Mouse (Mus musculus) CH12.LX (cell line): ENCODE results near the gene Rhobtb1. TPM values are rescaled to one million over a fixed set of nuclear protein-coding genes. Genes with fewer than 3 reads are reported as not detected.

Experiments
- DNase-seq: peaks from one replicate; pipeline ENCODE4 v3.0.0-alpha.2; 2013; ENCODE audit errors: extremely low read depth
- H3K27ac ChIP-seq: 2 replicates; pipeline ENCODE4 v1.5.1; 2012; ENCODE audit warnings: low read depth, mild to moderate bottlenecking, control low read depth, moderate library complexity; ENCODE audit not compliant: insufficient read depth
- H3K27me3 ChIP-seq: replicated peaks from 2 replicates; pipeline ENCODE3; 2012; ENCODE audit warnings: inconsistent platforms
- H3K36me3 ChIP-seq, 2 experiments: replicated peaks in 1 of 2; 2 replicates each; pipeline versions ENCODE3 to v1.6.1; 2012; ENCODE audit warnings: inconsistent platforms in 1 of 2, low read length in 1 of 2, mild to moderate bottlenecking in 1 of 2, mixed read lengths in 1 of 2, moderate library complexity in 1 of 2; ENCODE audit not compliant: control insufficient read depth in 1 of 2, insufficient read depth in 1 of 2
- H3K4me1 ChIP-seq, 2 experiments: 2 replicates each; pipeline ENCODE4 v1.6.1; 2012; ENCODE audit warnings: inconsistent platforms in 1 of 2, moderate library complexity in 1 of 2; ENCODE audit not compliant: insufficient read depth in 2 of 2, control insufficient read depth in 1 of 2
- H3K4me2 ChIP-seq: 2 replicates; pipeline ENCODE4 v1.6.1; 2012; ENCODE audit warnings: low read depth, mild to moderate bottlenecking, control low read depth; ENCODE audit not compliant: poor library complexity, insufficient read depth, severe bottlenecking
- H3K4me3 ChIP-seq, 3 experiments: fragments of 150-350 bp in 1 of 3; sonication (generic) in 1 of 3; replicated peaks in 1 of 3; 2 replicates each; pipeline versions ENCODE3 to v1.5.1; 2011 to 2012; ENCODE audit warnings: low read depth in 2 of 3, low read length in 2 of 3, mild to moderate bottlenecking in 2 of 3, moderate library complexity in 2 of 3, control low read depth in 1 of 3, improper control_type of control experiment in 1 of 3, inconsistent platforms in 1 of 3, mixed read lengths in 1 of 3; ENCODE audit not compliant: poor library complexity in 1 of 3
- H3K79me2 ChIP-seq: replicated peaks from 2 replicates; pipeline ENCODE4 v1.6.1; 2012; ENCODE audit warnings: mild to moderate bottlenecking, moderate library complexity; ENCODE audit not compliant: control insufficient read depth, poor library complexity, insufficient read depth, severe bottlenecking; ENCODE audit errors: extremely low read depth
- H3K9ac ChIP-seq: 2 replicates; pipeline ENCODE4 v1.6.1; 2012; ENCODE audit warnings: low read depth, mild to moderate bottlenecking, control low read depth, moderate library complexity; ENCODE audit not compliant: insufficient read depth
- H3K9me3 ChIP-seq: replicated peaks from 2 replicates; pipeline ENCODE3; 2012; ENCODE audit warnings: low read length, inconsistent platforms, mixed read lengths
- BHLHE40 ChIP-seq: IDR thresholded peaks from 2 replicates; pipeline ENCODE4 v1.6.1; 2011; ENCODE audit warnings: mild to moderate bottlenecking, low read depth, low read length, improper control_type of control experiment
- CHD1 ChIP-seq: IDR thresholded peaks from 2 replicates; pipeline ENCODE4 v1.6.1; 2012; ENCODE audit warnings: low read depth, low read length, improper control_type of control experiment, inconsistent platforms
- CHD2 ChIP-seq: IDR thresholded peaks from 2 replicates; pipeline ENCODE4 v1.6.1; 2011; ENCODE audit warnings: low read length, improper control_type of control experiment
- CTCF ChIP-seq, 2 experiments: IDR thresholded peaks in 1 of 2; conservative IDR thresholded peaks in 1 of 2; 2 replicates each; pipeline ENCODE4 v1.5.1; 2011 to 2012; ENCODE audit warnings: low read depth in 2 of 2, low read length in 2 of 2, improper control_type of control experiment in 1 of 2, inconsistent platforms in 1 of 2, mild to moderate bottlenecking in 1 of 2, moderate library complexity in 1 of 2
- E2F4 ChIP-seq: IDR thresholded peaks from 2 replicates; pipeline ENCODE4 v1.6.1; 2011; ENCODE audit warnings: low read depth, low read length, improper control_type of control experiment; ENCODE audit not compliant: insufficient replicate concordance
- ELF1 ChIP-seq: IDR thresholded peaks from 2 replicates; pipeline ENCODE4 v1.6.1; 2014; ENCODE audit warnings: low read depth, mild to moderate bottlenecking, inconsistent platforms, low read length, improper control_type of control experiment
- ETS1 ChIP-seq: conservative IDR thresholded peaks from 2 replicates; pipeline ENCODE4 v1.6.1; 2012; ENCODE audit warnings: low read depth, mild to moderate bottlenecking, inconsistent platforms, low read length, improper control_type of control experiment, moderate library complexity
- GABPA ChIP-seq: IDR thresholded peaks from 2 replicates; pipeline ENCODE4 v1.6.1; 2012; ENCODE audit warnings: low read depth, low read length, improper control_type of control experiment, inconsistent platforms; ENCODE audit not compliant: insufficient replicate concordance
- HCFC1 ChIP-seq: IDR thresholded peaks from 2 replicates; pipeline ENCODE4 v1.6.1; 2012; ENCODE audit warnings: low read depth, mild to moderate bottlenecking, inconsistent platforms, low read length, improper control_type of control experiment
- IRF4 ChIP-seq: IDR thresholded peaks from 2 replicates; pipeline ENCODE4 v1.6.1; 2014; ENCODE audit warnings: low read depth, mild to moderate bottlenecking, inconsistent platforms, low read length, improper control_type of control experiment
- JUN ChIP-seq: IDR thresholded peaks from 2 replicates; pipeline ENCODE4 v1.6.1; 2011; ENCODE audit warnings: low read depth, mild to moderate bottlenecking, low read length, improper control_type of control experiment, moderate library complexity; ENCODE audit not compliant: insufficient read depth
- JUND ChIP-seq: conservative IDR thresholded peaks from 2 replicates; pipeline ENCODE4 v1.6.1; 2011; ENCODE audit warnings: low read depth, low read length, improper control_type of control experiment
- KAT2A ChIP-seq: IDR thresholded peaks from 2 replicates; pipeline ENCODE4 v1.6.1; 2012; ENCODE audit warnings: low read length, improper control_type of control experiment, inconsistent platforms; ENCODE audit not compliant: insufficient replicate concordance
- MAX ChIP-seq: IDR thresholded peaks from 2 replicates; pipeline ENCODE4 v1.6.1; 2011; ENCODE audit warnings: low read length, improper control_type of control experiment
- MAZ ChIP-seq: IDR thresholded peaks from 2 replicates; pipeline ENCODE4 v1.6.1; 2012; ENCODE audit warnings: low read depth, mild to moderate bottlenecking, inconsistent platforms, low read length, improper control_type of control experiment, moderate library complexity
- MEF2A ChIP-seq: IDR thresholded peaks from 2 replicates; pipeline ENCODE4 v1.6.1; 2014; ENCODE audit warnings: low read depth, mild to moderate bottlenecking, inconsistent platforms, low read length, improper control_type of control experiment, borderline replicate concordance
- MYC ChIP-seq: IDR thresholded peaks from 2 replicates; pipeline ENCODE4 v1.6.1; 2011; ENCODE audit warnings: low read depth, mild to moderate bottlenecking, improper control_type of control experiment, low read length
- NELFE ChIP-seq: IDR thresholded peaks from 2 replicates; pipeline ENCODE4 v1.6.1; 2011; ENCODE audit warnings: low read depth, low read length, improper control_type of control experiment
- NRF1 ChIP-seq: IDR thresholded peaks from 2 replicates; pipeline ENCODE4 v1.6.1; 2014; ENCODE audit warnings: low read depth, mild to moderate bottlenecking, inconsistent platforms, low read length, improper control_type of control experiment, moderate library complexity
- RAD21 ChIP-seq: IDR thresholded peaks from 2 replicates; pipeline ENCODE4 v1.6.1; 2011; ENCODE audit warnings: low read depth, mild to moderate bottlenecking, low read length, improper control_type of control experiment, moderate library complexity
- SMC3 ChIP-seq: IDR thresholded peaks from 2 replicates; pipeline ENCODE4 v1.6.1; 2011; ENCODE audit warnings: low read depth, low read length, improper control_type of control experiment
- TCF12 ChIP-seq: IDR thresholded peaks from 2 replicates; pipeline ENCODE4 v1.6.1; 2014; ENCODE audit warnings: low read depth, mild to moderate bottlenecking, inconsistent platforms, low read length, improper control_type of control experiment
- UBTF ChIP-seq: IDR thresholded peaks from 2 replicates; pipeline ENCODE4 v1.6.1; 2012; ENCODE audit warnings: low read depth, mild to moderate bottlenecking, inconsistent platforms, low read length, improper control_type of control experiment, moderate library complexity
- USF1 ChIP-seq: IDR thresholded peaks from 2 replicates; pipeline ENCODE4 v1.6.1; 2014; ENCODE audit warnings: low read depth, mild to moderate bottlenecking, inconsistent platforms, low read length, improper control_type of control experiment
- ZC3H11A ChIP-seq: IDR thresholded peaks from 2 replicates; pipeline ENCODE4 v1.6.1; 2012; ENCODE audit warnings: low read depth, mild to moderate bottlenecking, inconsistent platforms, low read length, improper control_type of control experiment
- ZKSCAN1 ChIP-seq: IDR thresholded peaks from 2 replicates; pipeline ENCODE4 v1.6.1; 2012; ENCODE audit warnings: low read depth, inconsistent platforms, low read length, improper control_type of control experiment, borderline replicate concordance
- ZNF384 ChIP-seq: IDR thresholded peaks from 2 replicates; pipeline ENCODE4 v1.6.1; 2012; ENCODE audit warnings: low read depth, low read length, improper control_type of control experiment, inconsistent platforms
- dilution Hi-C: fragments of 300-500 bp; cut with MboI; formaldehyde crosslinking; loops from 2 replicates; pipeline ENCODE4 v1.14.3; 2020; ENCODE audit warnings: low sequenced_read_pairs; ENCODE audit not compliant: extremely low pct_unique_long_range_greater_than_20kb, extremely low pct_ligation_motif_present
- in situ Hi-C: fragments of 300-500 bp; cut with MboI; formaldehyde crosslinking; loops from 3 replicates; pipeline ENCODE4 v1.14.3; 2019; ENCODE audit warnings: low sequenced_read_pairs, low pct_ligation_motif_present, low pct_unique_long_range_greater_than_20kb, mixed read lengths
- polyA plus RNA-seq: library from polyadenylated mRNA; unstranded; fragments of >175 nt; gene quantifications from 2 replicates; pipeline ENCODE4 v1.2.1, GENCODE M21; 2012; ENCODE audit warnings: low read depth; ENCODE audit not compliant: insufficient read length
- total RNA-seq, 2 experiments: library from RNA; depleted of rRNA; stranded (reverse); fragments of 300-350 nt in 1 of 2; fragments of >200 nt in 1 of 2; gene quantifications; 2 replicates each; pipeline ENCODE4 v1.2.3; 2012 to 2014

The Rhobtb1 gene
- total and polyA plus RNA-seq, 3 experiments: 3.1 to 12.2 (median 3.4) TPM

DNA sequence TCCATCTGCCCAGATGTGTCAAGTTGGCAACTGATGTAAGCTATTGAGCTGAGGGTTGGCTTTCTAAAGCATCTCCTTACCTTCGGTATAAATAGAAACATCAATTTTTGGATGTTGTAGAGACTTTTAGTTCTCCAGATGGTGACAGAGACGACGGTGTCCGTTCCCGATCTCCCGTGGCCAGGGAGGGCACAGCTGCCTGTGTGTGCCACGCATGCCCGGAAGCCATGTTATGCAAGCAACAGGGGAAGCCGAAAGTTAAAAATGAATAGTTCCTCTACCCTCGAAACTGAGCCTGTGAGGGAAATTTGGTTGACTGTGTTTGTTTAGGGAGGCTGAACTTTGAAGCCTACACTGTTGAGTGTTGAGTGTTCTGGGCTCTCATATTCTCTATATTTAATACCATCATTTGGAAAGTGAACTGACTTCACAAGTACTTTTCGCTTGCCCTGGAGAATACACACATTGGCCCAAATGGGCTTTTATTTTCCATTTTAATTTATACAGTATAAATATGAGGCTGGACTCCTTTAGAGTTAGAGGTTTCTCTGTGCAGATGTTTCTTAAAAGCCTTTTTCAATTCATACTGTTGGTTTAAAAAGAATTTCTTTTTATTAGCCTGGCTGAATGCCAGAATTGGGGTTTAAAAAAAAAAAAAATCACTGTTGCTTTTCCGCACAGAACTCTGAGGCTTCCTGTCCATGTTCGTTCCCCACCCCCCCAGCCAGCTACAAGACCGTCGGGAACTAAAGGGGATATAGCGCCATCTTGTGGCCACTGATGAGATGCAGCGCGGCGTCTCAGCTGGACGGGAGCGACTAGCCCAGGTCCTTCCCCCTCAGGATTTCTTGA, 169.7 kb downstream of the Rhobtb1 start:
- dilution Hi-C loops (no loop called here), in situ Hi-C loops (loop anchor here (25.0 kb wide), 3 partner anchors 309 to 534 kb away; no protein-coding TSS in a partner anchor)
- Histone ChIP-seq H3K9ac (no peak overlapping the region), H3K4me1 (peaks cover 0 to 11% of the 10 kb centered on the region in 2 experiments; a peak in 2 of 4 replicates), H3K4me3 (no peak overlapping the region), H3K36me3 (no peaks in the 10 kb centered on the region), H3K4me2 (no peak overlapping the region), H3K9me3 (peaks cover 10% of the 10 kb centered on the region), H3K79me2 (no peaks in the 10 kb centered on the region), H3K27me3 (no peaks in the 10 kb centered on the region), H3K27ac (no peak overlapping the region)
- peak; percentile 56; the same call in 1 of the 2 replicates for TF ChIP-seq MEF2A
- TF ChIP-seq BHLHE40: peak; percentile 54; the same call in 1 of the 2 replicates
- peak; percentile 52 for TF ChIP-seq HCFC1
- 0 out of 2 replicates have a peak, but pooled peaks have one; percentile 38 for TF ChIP-seq UBTF
- peak; percentile 57 to 97; a peak in 3 of 4 replicates for TF ChIP-seq CTCF (conservative IDR thresholded peaks at IDR 0.05 in 1 of 2, IDR thresholded peaks at IDR 0.05 in 1 of 2; ENCODE audit: low read depth in 2 of 2, low read length in 2 of 2)
- no peak for TF ChIP-seq ZKSCAN1
- TF ChIP-seq ELF1: peak; percentile 75
- no peak for TF ChIP-seq E2F4
- no peak for TF ChIP-seq GABPA
- peak; percentile 96 for TF ChIP-seq ZNF384
- TF ChIP-seq CHD1: no peak
- no peak for TF ChIP-seq MYC
- no peak for TF ChIP-seq JUN
- no peak for TF ChIP-seq USF1
- peak; percentile 44 for TF ChIP-seq NRF1
- peak; percentile 92 for TF ChIP-seq CHD2
- 0 out of 2 replicates have a peak, but pooled peaks have one; percentile 38 for TF ChIP-seq TCF12
- TF ChIP-seq KAT2A: no peak
- TF ChIP-seq JUND: 0 out of 2 replicates have a peak, but pooled peaks have one; percentile 23
- TF ChIP-seq MAX: 0 out of 2 replicates have a peak, but pooled peaks have one; percentile 30
- peak; percentile 73; the same call in 1 of the 2 replicates for TF ChIP-seq MAZ
- peak; percentile 93 for TF ChIP-seq RAD21
- TF ChIP-seq ZC3H11A: peak; percentile 49; the same call in 1 of the 2 replicates
- peak; percentile 60 for TF ChIP-seq IRF4
- peak; percentile 56; the same call in 1 of the 2 replicates for TF ChIP-seq NELFE
- TF ChIP-seq ETS1: 0 out of 2 replicates have a peak, but pooled peaks have one; percentile 25
- TF ChIP-seq SMC3: peak; percentile 85
- peak; percentile 91 for DNase-seq
